Mouse (Mus musculus) central nervous system, embryonic 14 days (tissue): ENCODE measurements around the gene Prg3. TPM values are rescaled to one million over a fixed set of nuclear protein-coding genes. Genes with fewer than 3 reads are reported as not detected.

Experiments used
- polyA plus RNA-seq: library from polyadenylated mRNA; depleted of rRNA; stranded (reverse); fragments of >200 nt; gene quantifications from 2 replicates; pipeline ENCODE4 v1.2.3, GENCODE M21; 2012; rRNA removed

Gene Prg3
- 0.15 TPM in 1 of 2 replicates, not detected in the other for polyA plus RNA-seq

DNA sequence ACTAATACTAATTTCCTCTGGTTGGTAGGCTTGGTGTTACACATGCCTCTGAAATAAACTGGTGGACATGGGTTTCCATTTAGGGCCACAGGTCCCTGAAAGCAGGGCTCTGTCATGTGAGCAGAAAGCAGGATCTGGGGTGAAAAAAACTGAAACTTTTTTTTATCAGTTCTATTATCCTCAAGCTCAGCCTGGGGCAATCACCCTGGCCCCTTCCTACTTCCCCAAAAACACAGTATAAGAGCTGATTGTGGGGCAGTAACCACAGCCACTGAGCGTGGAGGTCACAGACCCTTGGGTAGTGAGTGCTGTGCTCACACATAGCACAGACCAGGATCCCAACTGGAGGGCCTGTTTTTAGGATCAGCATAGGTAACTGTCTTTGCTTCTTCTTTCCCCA lies at the start of gene Prg3:
Gene Prg3 (plus strand): TSS at position 286 of the 400 bp plus-strand sequence.

DNA sequence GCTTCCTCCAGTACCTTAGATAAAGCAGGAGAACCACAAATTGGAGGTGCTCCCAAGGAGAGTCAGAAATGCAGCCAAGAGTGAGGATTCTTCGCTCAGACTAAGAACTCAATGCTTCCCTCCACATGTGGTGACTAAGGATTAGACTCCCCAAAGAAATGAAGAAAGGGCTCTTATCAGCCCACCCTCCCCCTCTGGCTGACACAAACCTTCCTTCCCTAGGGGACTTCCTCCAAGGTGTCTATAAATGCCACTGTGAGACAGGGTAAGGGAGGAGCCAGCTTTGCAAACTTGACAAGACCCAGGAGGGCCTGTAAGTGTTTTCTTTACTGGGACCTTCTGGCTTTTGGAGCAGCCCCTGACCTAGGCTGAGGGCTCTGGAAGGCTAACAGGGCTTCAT lies 7.8 kb upstream of the Prg3 start, which contains the start of gene Prg2:
Gene Prg2 (plus strand): TSS at position 274 of the 400 bp plus-strand sequence.

DNA sequence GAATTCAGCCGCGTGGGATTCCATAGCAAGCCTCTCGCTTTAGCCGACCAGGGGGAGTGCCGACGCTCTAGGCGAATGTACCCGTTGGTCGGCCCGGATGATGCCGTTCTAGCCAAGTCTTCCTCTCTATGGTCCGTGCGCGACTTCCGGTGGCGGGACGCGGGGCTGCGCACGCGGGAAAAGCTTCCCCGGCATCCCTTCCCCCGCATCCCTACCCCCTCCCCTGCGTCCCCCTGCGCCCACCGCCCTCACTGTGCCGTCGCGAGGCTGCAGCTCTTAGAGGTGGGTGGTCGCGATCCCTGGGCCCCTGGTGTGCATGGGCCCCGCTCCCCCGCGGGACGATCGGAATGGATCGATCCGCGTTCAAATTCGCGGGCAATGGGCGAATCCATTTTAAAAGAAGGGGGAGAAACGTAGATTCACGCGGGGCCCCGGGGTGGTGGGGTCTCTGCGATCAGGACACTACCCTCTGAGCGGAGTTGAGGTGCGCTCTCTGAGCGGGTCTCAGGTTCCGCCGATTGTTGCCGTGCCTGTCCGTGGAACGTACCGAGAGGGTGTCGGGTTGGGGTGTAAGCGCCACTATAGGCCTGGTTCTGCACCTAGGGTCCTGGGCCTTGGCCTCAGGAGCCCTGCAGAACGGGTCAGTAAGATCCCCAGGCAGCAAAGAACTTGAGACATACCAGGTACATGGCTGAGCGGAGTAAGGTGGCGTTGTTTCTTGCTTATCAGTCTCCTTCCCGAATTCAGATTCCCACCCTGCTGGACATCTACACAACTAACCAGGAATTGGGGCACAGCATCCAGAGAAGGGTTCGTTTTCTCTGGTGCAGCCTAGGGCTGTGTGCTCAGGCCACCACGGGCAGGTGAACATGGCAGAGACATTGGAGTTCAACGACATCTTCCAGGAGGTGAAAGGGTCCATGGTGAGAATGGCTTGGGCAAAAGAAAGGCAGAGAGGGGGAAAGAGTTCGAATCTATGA lies 49.3 kb downstream of the Prg3 start, which contains the start of the genes Ssrp1 and P2rx3:
Gene Ssrp1 (plus strand): TSS at position 188 of the 980 bp plus-strand sequence.
Gene P2rx3 (minus strand): TSS at position 416 of the 980 bp plus-strand sequence.

Other genes starting within 250 kb of the Prg3 start
- gene Gm19426, start 244.6 kb upstream of the Prg3 start, polyA plus RNA-seq: 10.2 and 10.9 TPM in 2 replicates
- gene Serping1, start 212.8 kb upstream of the Prg3 start, polyA plus RNA-seq: 28.5 and 38.0 TPM in 2 replicates
- gene Ube2l6, start 189.4 kb upstream of the Prg3 start, polyA plus RNA-seq: 13.2 and 17.0 TPM in 2 replicates
- 0.05 TPM in 1 of 2 replicates, not detected in the other for gene Smtnl1, start 165.6 kb upstream of the Prg3 start, polyA plus RNA-seq
- 83.2 and 86.4 TPM in 2 replicates for gene Timm10, start 161.2 kb upstream of the Prg3 start, polyA plus RNA-seq
- gene Slc43a1, start 149.4 kb upstream of the Prg3 start, polyA plus RNA-seq: 5.6 and 7.8 TPM in 2 replicates
- 17.6 and 21.9 TPM in 2 replicates for gene Rtn4rl2, start 101.5 kb upstream of the Prg3 start, polyA plus RNA-seq
- 10.4 and 20.1 TPM in 2 replicates for gene Slc43a3, start 51.6 kb upstream of the Prg3 start, polyA plus RNA-seq
- gene Prg2, start 7.8 kb upstream of the Prg3 start, polyA plus RNA-seq: 0.26 and 0.45 TPM in 2 replicates
- 230 and 252 TPM in 2 replicates for gene Ssrp1, start 49.0 kb downstream of the Prg3 start, polyA plus RNA-seq
- gene P2rx3, start 49.2 kb downstream of the Prg3 start, polyA plus RNA-seq: 4.0 and 14.1 TPM in 2 replicates
- 42.6 and 54.2 TPM in 2 replicates for gene Tnks1bp1, start 59.8 kb downstream of the Prg3 start, polyA plus RNA-seq
- 17.1 and 24.1 TPM in 2 replicates for gene Aplnr, start 148.0 kb downstream of the Prg3 start, polyA plus RNA-seq
- 12.2 and 13.5 TPM in 2 replicates for gene Lrrc55, start 209.0 kb downstream of the Prg3 start, polyA plus RNA-seq